Mouse (Mus musculus) C2C12 (cell line): ENCODE data around the gene Cd19.

ENCODE experiments used
- CEBPB ChIP-seq: IDR thresholded peaks from one replicate; pipeline ENCODE4 v1.6.1; 2011; ENCODE audit warnings: low read depth, mild to moderate bottlenecking, control low read depth, moderate library complexity
- CTCF ChIP-seq: IDR thresholded peaks from one replicate; pipeline ENCODE4 v1.5.1; 2011; ENCODE audit not compliant: control insufficient read depth, insufficient read depth, insufficient read length
- MAX ChIP-seq: IDR thresholded peaks from one replicate; pipeline ENCODE4 v1.6.1; 2011; ENCODE audit warnings: mild to moderate bottlenecking, control low read depth
- MYOD1 ChIP-seq: IDR thresholded peaks from one replicate; pipeline ENCODE4 v1.6.1; 2011; ENCODE audit warnings: low read depth; ENCODE audit not compliant: control insufficient read depth, insufficient read length
- MYOG ChIP-seq: IDR thresholded peaks from one replicate; pipeline ENCODE4 v1.6.1; 2011; ENCODE audit not compliant: control insufficient read depth, insufficient read length; ENCODE audit errors: extremely low read depth
- USF1 ChIP-seq: IDR thresholded peaks from one replicate; pipeline ENCODE4 v1.6.1; 2011; ENCODE audit warnings: low read depth, mild to moderate bottlenecking, control low read depth, moderate library complexity

- TF ChIP-seq CTCF = no peak
- TF ChIP-seq USF1 = no peak
- TF ChIP-seq MYOD1 = no peak
- TF ChIP-seq MAX = no peak
- TF ChIP-seq MYOG = no peak
- TF ChIP-seq CEBPB = no peak
Measured at GRCm38 (mm10) chr7:126408686-126409085, 6.0 kb downstream of the Cd19 start.
